In genomic region chr2:179142313-179142712, GRCm38 (mm10) we compare ENCODE assay signal across 23 mouse cellular contexts.
DNase-seq lines count a peak whose midpoint lies in the region; ATAC-seq and TF ChIP-seq lines count a peak whose summit lies in the region.
"Had no signal": no experiment of that assay in that cellular context is flagged by ENCODE, and none has a peak within 500 bp of the region (broad histone marks: within the 10 kb centered on the region; RNA-seq: fewer than 3 reads in every experiment).

No protein-coding gene starts in this region.

- H3K27ac ChIP-seq in forebrain, postnatal 0 days (ENCODE audit: low read depth, low read length), result no peak overlapping the region
- H3K27ac ChIP-seq in forebrain, embryonic 12.5 days, result no peak overlapping the region
- no peak overlapping the region for H3K27ac ChIP-seq in midbrain, embryonic 12.5 days (replicated peaks)
- no peak overlapping the region for H3K27ac ChIP-seq in midbrain, embryonic 10.5 days (replicated peaks)
- H3K27ac ChIP-seq: embryonic facial prominence, embryonic 15.5 days; forebrain, embryonic 10.5 days; heart, embryonic 15.5 days; hindbrain, embryonic 10.5 days; intestine, embryonic 15.5 days had no signal

- no peak overlapping the region for H3K4me3 ChIP-seq in forebrain, postnatal 0 days (ENCODE audit: low read depth, low read length)
- H3K4me3 ChIP-seq in forebrain, embryonic 12.5 days (replicated peaks), result no peak overlapping the region
- no peak overlapping the region for H3K4me3 ChIP-seq in midbrain, embryonic 12.5 days
- no peak overlapping the region for H3K4me3 ChIP-seq in midbrain, embryonic 10.5 days
- H3K4me3 ChIP-seq: embryonic facial prominence, embryonic 15.5 days; erythroblast, embryonic 14.5 days; forebrain, embryonic 10.5 days; heart, embryonic 15.5 days; hindbrain, embryonic 10.5 days; intestine, embryonic 15.5 days had no signal

- H3K9me3 ChIP-seq in forebrain, postnatal 0 days (ENCODE audit: low read length), result no peaks in the 10 kb centered on the region
- H3K9me3 ChIP-seq in forebrain, embryonic 12.5 days, result no peaks in the 10 kb centered on the region
- H3K9me3 ChIP-seq in midbrain, embryonic 12.5 days, result no peaks in the 10 kb centered on the region
- H3K9me3 ChIP-seq in midbrain, embryonic 10.5 days (replicated peaks), result no peaks in the 10 kb centered on the region
- H3K9me3 ChIP-seq: embryonic facial prominence, embryonic 15.5 days; forebrain, embryonic 10.5 days; heart, embryonic 15.5 days; hindbrain, embryonic 10.5 days; intestine, embryonic 15.5 days had no signal

- H3K9ac ChIP-seq in forebrain, postnatal 0 days, result no peak overlapping the region
- H3K9ac ChIP-seq in forebrain, embryonic 12.5 days, result no peak overlapping the region
- no peak overlapping the region for H3K9ac ChIP-seq in midbrain, embryonic 12.5 days (replicated peaks)
- H3K9ac ChIP-seq: embryonic facial prominence, embryonic 15.5 days; heart, embryonic 15.5 days; intestine, embryonic 15.5 days had no signal

- H3K4me2 ChIP-seq in forebrain, postnatal 0 days (ENCODE audit: low read depth), result no peak overlapping the region
- H3K4me2 ChIP-seq in forebrain, embryonic 12.5 days, result no peak overlapping the region
- no peak overlapping the region for H3K4me2 ChIP-seq in midbrain, embryonic 12.5 days (replicated peaks)
- H3K4me2 ChIP-seq: embryonic facial prominence, embryonic 15.5 days; heart, embryonic 11.5 days; heart, embryonic 15.5 days; intestine, embryonic 15.5 days had no signal

- DNase-seq in forebrain, postnatal 0 days, result no peak
- DNase-seq in midbrain, embryonic 10.5 days (ENCODE audit: low spot score), result no peak
- DNase-seq in brain, embryonic 14.5 days (ENCODE audit: low read depth), result peak; percentile 32
- DNase-seq in cerebellum, postnatal 14 days, result no peak
- DNase-seq: adrenal gland, postnatal 14 days; cerebellum, adult 2 months; cerebellum, postnatal 10 days; embryo, embryonic 11 days; gastrocnemius, postnatal 10 days; heart, adult 18-20 months; heart, postnatal 14 days had no signal

- ATAC-seq in forebrain, postnatal 0 days, result peak; percentile 40; the same call in 1 of the 2 replicates
- no peak for ATAC-seq in forebrain, embryonic 12.5 days (ENCODE audit: low FRiP score)
- 0 out of 2 replicates have a peak, but pooled peaks have one; percentile 38 for ATAC-seq in midbrain, embryonic 12.5 days (ENCODE audit: low FRiP score, low read depth)
- ATAC-seq: activated CD4-positive, CD25-positive, alpha-beta regulatory T cell, adult 4 months; intestine, embryonic 15.5 days; Patski had no signal

- no peak for TF ChIP-seq POLR2A in brain, embryonic 14.5 days (IDR thresholded peaks at IDR 0.05; ENCODE audit: borderline replicate concordance, extremely low read depth, insufficient read depth, insufficient read length, poor library complexity, severe bottlenecking)

- TF ChIP-seq CTCF in forebrain, postnatal 0 days (IDR thresholded peaks at IDR 0.05; ENCODE audit: low read depth), result no peak
- TF ChIP-seq CTCF in brain, embryonic 14.5 days (IDR thresholded peaks at IDR 0.05; ENCODE audit: borderline replicate concordance, extremely low read depth, insufficient read depth, insufficient read length), result no peak

- no peaks in the 10 kb centered on the region for H3K36me3 ChIP-seq in forebrain, postnatal 0 days (ENCODE audit: insufficient read depth)
- no peaks in the 10 kb centered on the region for H3K36me3 ChIP-seq in forebrain, embryonic 12.5 days (replicated peaks)
- H3K36me3 ChIP-seq in midbrain, embryonic 12.5 days, result no peaks in the 10 kb centered on the region
- H3K36me3 ChIP-seq in midbrain, embryonic 10.5 days, result no peaks in the 10 kb centered on the region
- H3K36me3 ChIP-seq: embryonic facial prominence, embryonic 15.5 days; forebrain, embryonic 10.5 days; heart, embryonic 15.5 days; hindbrain, embryonic 10.5 days; intestine, embryonic 15.5 days had no signal

- H3K4me1 ChIP-seq in forebrain, postnatal 0 days (ENCODE audit: insufficient read depth), result no peaks in the 10 kb centered on the region
- peaks cover 2% of the 10 kb centered on the region for H3K4me1 ChIP-seq in forebrain, embryonic 12.5 days
- H3K4me1 ChIP-seq in midbrain, embryonic 12.5 days, result no peaks in the 10 kb centered on the region
- peaks cover 17% of the 10 kb centered on the region for H3K4me1 ChIP-seq in midbrain, embryonic 10.5 days
- H3K4me1 ChIP-seq: heart, embryonic 15.5 days; intestine, embryonic 15.5 days had no signal

- WGBS in forebrain, postnatal 0 days, result 62% methylated on average over 8 of the region's 8 CpGs
- 66% methylated on average over 8 of the region's 8 CpGs for WGBS in forebrain, embryonic 12.5 days
- 75% methylated on average over 8 of the region's 8 CpGs for WGBS in midbrain, embryonic 12.5 days
- WGBS in midbrain, embryonic 10.5 days, result 84% methylated on average over 8 of the region's 8 CpGs

- H3K27me3 ChIP-seq in forebrain, postnatal 0 days (ENCODE audit: insufficient read depth, low read length), result no peaks in the 10 kb centered on the region
- no peaks in the 10 kb centered on the region for H3K27me3 ChIP-seq in forebrain, embryonic 12.5 days
- no peaks in the 10 kb centered on the region for H3K27me3 ChIP-seq in midbrain, embryonic 12.5 days
- H3K27me3 ChIP-seq in midbrain, embryonic 10.5 days (ENCODE audit: low read depth, poor library complexity, severe bottlenecking), result peaks cover 25% of the 10 kb centered on the region; the same call in 1 of the 2 replicates
- H3K27me3 ChIP-seq: CH12.LX; embryonic facial prominence, embryonic 15.5 days; heart, embryonic 15.5 days; intestine, embryonic 15.5 days; Patski had no signal
